ENCODE assay signal across 28 mouse cellular contexts in genomic region chr9:46033862-46034261, GRCm38 (mm10). TPM values are rescaled to one million over a fixed set of nuclear protein-coding genes. Genes with fewer than 3 reads are reported as not detected.
DNase-seq lines count a peak whose midpoint lies in the region; ATAC-seq and TF ChIP-seq lines count a peak whose summit lies in the region.
"Had no signal": no experiment of that assay in that cellular context is flagged by ENCODE, and none has a peak within 500 bp of the region (broad histone marks: within the 10 kb centered on the region; RNA-seq: fewer than 3 reads in every experiment).

No protein-coding gene starts in this region.

- H3K27ac ChIP-seq in liver, embryonic 15.5 days (replicated peaks) = 0 out of 2 replicates have a peak overlapping the region, but pooled peaks have one; percentile 6
- H3K27ac ChIP-seq in liver, embryonic 12.5 days = no peak overlapping the region
- H3K27ac ChIP-seq in embryonic fibroblast, embryonic 13.5 days (ENCODE audit: insufficient read depth, low read length) = peak overlapping the region; percentile 25; the same call in 1 of the 2 replicates
- H3K27ac ChIP-seq in midbrain, embryonic 14.5 days (replicated peaks; ENCODE audit: low read depth, low read length) = no peak overlapping the region
- H3K27ac ChIP-seq in kidney, embryonic 14.5 days (ENCODE audit: low read depth, low read length) = no peak overlapping the region
- H3K27ac ChIP-seq: embryonic facial prominence, embryonic 10.5 days; embryonic facial prominence, embryonic 15.5 days; forebrain, embryonic 13.5 days; left cerebral cortex, adult 2 months; limb, embryonic 13.5 days; liver, embryonic 13.5 days; midbrain, embryonic 13.5 days; stomach, embryonic 15.5 days had no signal

- H3K9ac ChIP-seq in liver, embryonic 15.5 days = no peak overlapping the region
- no peak overlapping the region for H3K9ac ChIP-seq in liver, embryonic 12.5 days
- H3K9ac ChIP-seq in midbrain, embryonic 14.5 days (replicated peaks; ENCODE audit: low read length) = no peak overlapping the region
- no peak overlapping the region for H3K9ac ChIP-seq in kidney, embryonic 14.5 days (ENCODE audit: low read depth, low read length)
- H3K9ac ChIP-seq: embryonic facial prominence, embryonic 15.5 days; forebrain, embryonic 13.5 days; limb, embryonic 13.5 days; liver, embryonic 13.5 days; lung, embryonic 14.5 days; midbrain, embryonic 13.5 days; stomach, embryonic 15.5 days had no signal

- peak; percentile 33 for DNase-seq in G1E (ENCODE audit: low spot score)
- DNase-seq in midbrain, embryonic 14.5 days = no peak
- DNase-seq in spleen, postnatal 4 days (ENCODE audit: low spot score in 2 of 2) = no peak
- DNase-seq: adrenal gland, adult 8-10 months; B cell, adult 2 months; cerebellum, adult 11-12 months; cerebellum, postnatal 14 days; heart, postnatal 14 days; kidney, adult 18-20 months; kidney, postnatal 36 days; liver, embryonic 13.5 days; lung, embryonic 14.5 days; lung, postnatal 14 days; thymus, postnatal 14 days had no signal

- H3K9me3 ChIP-seq in liver, embryonic 15.5 days (replicated peaks) = no peaks in the 10 kb centered on the region
- H3K9me3 ChIP-seq in liver, embryonic 12.5 days (replicated peaks) = no peaks in the 10 kb centered on the region
- H3K9me3 ChIP-seq in G1E (replicated peaks) = no peaks in the 10 kb centered on the region
- H3K9me3 ChIP-seq in megakaryocyte, embryonic 14.5 days = no peaks in the 10 kb centered on the region
- H3K9me3 ChIP-seq in midbrain, embryonic 14.5 days (ENCODE audit: control insufficient read depth, low read length) = no peaks in the 10 kb centered on the region
- H3K9me3 ChIP-seq in kidney, embryonic 14.5 days (ENCODE audit: control insufficient read depth, low read length) = no peaks in the 10 kb centered on the region
- H3K9me3 ChIP-seq: embryonic facial prominence, embryonic 10.5 days; embryonic facial prominence, embryonic 15.5 days; forebrain, embryonic 13.5 days; limb, embryonic 13.5 days; liver, embryonic 13.5 days; midbrain, embryonic 13.5 days; stomach, embryonic 15.5 days had no signal

- ATAC-seq in liver, embryonic 15.5 days (ENCODE audit: insufficient read depth) = no peak
- no peak for ATAC-seq in liver, embryonic 12.5 days
- peak; percentile 49 for ATAC-seq in G1E (ENCODE audit: extremely low read depth, insufficient number of reproducible peaks, low FRiP score, poor library complexity, severe bottlenecking)
- ATAC-seq in midbrain, embryonic 14.5 days (ENCODE audit: low FRiP score, low TSS enrichment) = no peak
- ATAC-seq in kidney, embryonic 14.5 days (ENCODE audit: low FRiP score, low TSS enrichment) = no peak
- ATAC-seq: forebrain, embryonic 13.5 days; hindbrain, embryonic 16.5 days; midbrain, embryonic 13.5 days had no signal

- H3K36me3 ChIP-seq in liver, embryonic 15.5 days (replicated peaks) = no peaks in the 10 kb centered on the region
- H3K36me3 ChIP-seq in liver, embryonic 12.5 days = 0 out of 2 replicates have a peak, but pooled peaks cover 5% of the 10 kb centered on the region
- H3K36me3 ChIP-seq in G1E (replicated peaks) = peaks cover 62% of the 10 kb centered on the region
- H3K36me3 ChIP-seq in megakaryocyte, embryonic 14.5 days (replicated peaks; ENCODE audit: low read length) = peaks cover 52% of the 10 kb centered on the region
- no peaks in the 10 kb centered on the region for H3K36me3 ChIP-seq in midbrain, embryonic 14.5 days (ENCODE audit: control insufficient read depth, insufficient read depth, low read length)
- H3K36me3 ChIP-seq in kidney, embryonic 14.5 days (ENCODE audit: control insufficient read depth, insufficient read depth, low read length) = no peaks in the 10 kb centered on the region
- H3K36me3 ChIP-seq: embryonic facial prominence, embryonic 10.5 days; embryonic facial prominence, embryonic 15.5 days; limb, embryonic 13.5 days; liver, embryonic 13.5 days; midbrain, embryonic 13.5 days; stomach, embryonic 15.5 days had no signal

- peaks cover 21% of the 10 kb centered on the region; the same call in 1 of the 2 replicates for H3K4me1 ChIP-seq in liver, embryonic 15.5 days (replicated peaks)
- peaks cover 40% of the 10 kb centered on the region for H3K4me1 ChIP-seq in liver, embryonic 12.5 days
- H3K4me1 ChIP-seq in G1E (ENCODE audit: insufficient read depth, low read depth, low read length) = peaks cover 33% of the 10 kb centered on the region
- peaks cover 27% of the 10 kb centered on the region for H3K4me1 ChIP-seq in embryonic fibroblast, embryonic 13.5 days (ENCODE audit: control insufficient read depth, insufficient read depth, low read length)
- H3K4me1 ChIP-seq in megakaryocyte, embryonic 14.5 days = peaks cover 82% of the 10 kb centered on the region
- H3K4me1 ChIP-seq in midbrain, embryonic 14.5 days (ENCODE audit: control insufficient read depth, insufficient read depth, low read length) = 0 out of 2 replicates have a peak, but pooled peaks cover 6% of the 10 kb centered on the region
- H3K4me1 ChIP-seq in kidney, embryonic 14.5 days (ENCODE audit: control insufficient read depth, insufficient read depth, low read length) = peaks cover 18% of the 10 kb centered on the region

- H3K27me3 ChIP-seq in liver, embryonic 15.5 days = no peaks in the 10 kb centered on the region
- no peaks in the 10 kb centered on the region for H3K27me3 ChIP-seq in liver, embryonic 12.5 days (replicated peaks)
- H3K27me3 ChIP-seq in G1E (ENCODE audit: insufficient read depth, low read length) = no peaks in the 10 kb centered on the region
- no peaks in the 10 kb centered on the region for H3K27me3 ChIP-seq in megakaryocyte, embryonic 14.5 days (replicated peaks)
- H3K27me3 ChIP-seq in midbrain, embryonic 14.5 days (ENCODE audit: control insufficient read depth, insufficient read depth, low read length) = no peaks in the 10 kb centered on the region
- no peaks in the 10 kb centered on the region for H3K27me3 ChIP-seq in kidney, embryonic 14.5 days (ENCODE audit: control insufficient read depth, insufficient read depth, low read length)
- H3K27me3 ChIP-seq: embryonic facial prominence, embryonic 15.5 days; forebrain, embryonic 13.5 days; limb, embryonic 13.5 days; liver, embryonic 13.5 days; midbrain, embryonic 13.5 days; stomach, embryonic 15.5 days had no signal

- H3K4me3 ChIP-seq in liver, embryonic 15.5 days (replicated peaks) = no peak overlapping the region
- H3K4me3 ChIP-seq in liver, embryonic 12.5 days = no peak overlapping the region
- no peak overlapping the region for H3K4me3 ChIP-seq in G1E (ENCODE audit: low read depth, low read length)
- no peak overlapping the region for H3K4me3 ChIP-seq in embryonic fibroblast, embryonic 13.5 days (ENCODE audit: insufficient read depth, low read length)
- peak overlapping the region; percentile 80 for H3K4me3 ChIP-seq in megakaryocyte, embryonic 14.5 days (replicated peaks)
- no peak overlapping the region for H3K4me3 ChIP-seq in midbrain, embryonic 14.5 days (replicated peaks; ENCODE audit: low read depth, low read length)
- no peak overlapping the region for H3K4me3 ChIP-seq in kidney, embryonic 14.5 days (ENCODE audit: low read length)
- H3K4me3 ChIP-seq: embryonic facial prominence, embryonic 10.5 days; embryonic facial prominence, embryonic 15.5 days; forebrain, embryonic 13.5 days; layer of hippocampus, adult 2 months; left cerebral cortex, adult 2 months; limb, embryonic 13.5 days; liver, embryonic 13.5 days; midbrain, embryonic 13.5 days; stomach, embryonic 15.5 days had no signal

- TF ChIP-seq CTCF in G1E (IDR thresholded peaks at IDR 0.05; ENCODE audit: low read depth, low read length) = no peak
- no peak for TF ChIP-seq CTCF in embryonic fibroblast, embryonic 13.5 days (IDR thresholded peaks at IDR 0.05; ENCODE audit: borderline replicate concordance, insufficient read depth, low read length)

- no peak overlapping the region for H3K4me2 ChIP-seq in liver, embryonic 15.5 days
- no peak overlapping the region for H3K4me2 ChIP-seq in liver, embryonic 12.5 days
- no peak overlapping the region for H3K4me2 ChIP-seq in midbrain, embryonic 14.5 days (ENCODE audit: low read length)
- H3K4me2 ChIP-seq in kidney, embryonic 14.5 days (replicated peaks; ENCODE audit: low read depth, low read length) = no peak overlapping the region
- H3K4me2 ChIP-seq: embryonic facial prominence, embryonic 15.5 days; forebrain, embryonic 13.5 days; limb, embryonic 13.5 days; liver, embryonic 13.5 days; lung, embryonic 14.5 days; midbrain, embryonic 13.5 days; stomach, embryonic 15.5 days had no signal

- no peak for TF ChIP-seq POLR2A in embryonic fibroblast, embryonic 13.5 days (IDR thresholded peaks at IDR 0.05; ENCODE audit: low read depth, low read length)

- WGBS in liver, embryonic 15.5 days (ENCODE audit: insufficient replicate concordance) = 34% methylated on average over 3 of the region's 3 CpGs
- WGBS in liver, embryonic 12.5 days (ENCODE audit: insufficient replicate concordance) = 42% methylated on average over 3 of the region's 3 CpGs
- 94% methylated on average over 3 of the region's 3 CpGs for WGBS in midbrain, embryonic 14.5 days
- WGBS in kidney, embryonic 14.5 days = 79% methylated on average over 3 of the region's 3 CpGs

RNA-seq across cellular contexts. Expression of gene Sik3, which starts 21.2 kb away (rescaled TPM):
- 3.2 and 3.4 TPM in 2 replicates for polyA plus RNA-seq in liver, embryonic 15.5 days (2015; fragmentation: Nextera tagmentation; extraction: Ambion mirVana)
- polyA plus RNA-seq in liver, embryonic 12.5 days (2016; fragmentation: Nextera tagmentation; extraction: Ambion mirVana) = 6.8 and 7.1 TPM in 2 replicates
- total RNA-seq in G1E (2014; fragmentation: Nextera tagmentation) (99.0 and 111 TPM in 2 replicates), G1E (2017) (30.1 and 30.5 TPM in 2 replicates)
- 41.8 and 49.1 TPM in 2 replicates for polyA plus RNA-seq in G1E (2012)
- polyA plus RNA-seq in embryonic fibroblast, embryonic 13.5 days (2011; ENCODE audit: insufficient read length, low read depth, missing spikeins) = 37.7 and 41.1 TPM in 2 replicates
- polyA plus RNA-seq in megakaryocyte, embryonic 14.5 days (2012; ENCODE audit: insufficient read depth, low replicate concordance) = 14.0 and 17.3 TPM in 2 replicates
- polyA plus RNA-seq in midbrain, embryonic 14.5 days (2014; fragmentation: Nextera tagmentation; extraction: Ambion mirVana) = 10.3 and 11.4 TPM in 2 replicates
- polyA plus RNA-seq in kidney, embryonic 14.5 days (2014; fragmentation: Nextera tagmentation; extraction: Ambion mirVana) = 10.1 and 11.2 TPM in 2 replicates

RNA-seq across cellular contexts. Expression of gene Pafah1b2, which starts 21.4 kb away (rescaled TPM):
- polyA plus RNA-seq in liver, embryonic 15.5 days (2015; fragmentation: Nextera tagmentation; extraction: Ambion mirVana) = 61.2 and 65.7 TPM in 2 replicates
- polyA plus RNA-seq in liver, embryonic 12.5 days (2016; fragmentation: Nextera tagmentation; extraction: Ambion mirVana) = 118 and 125 TPM in 2 replicates
- 61.1 and 65.5 TPM in 2 replicates for total RNA-seq in G1E (2014; fragmentation: Nextera tagmentation)
- 96.7 and 134 TPM in 2 replicates for total RNA-seq in G1E (2017)
- 126 and 154 TPM in 2 replicates for polyA plus RNA-seq in G1E (2012)
- polyA plus RNA-seq in embryonic fibroblast, embryonic 13.5 days (2011; ENCODE audit: insufficient read length, low read depth, missing spikeins) = 179 and 182 TPM in 2 replicates
- 17.5 and 72.4 TPM in 2 replicates for polyA plus RNA-seq in megakaryocyte, embryonic 14.5 days (2012; ENCODE audit: insufficient read depth, low replicate concordance)
- polyA plus RNA-seq in midbrain, embryonic 14.5 days (2014; fragmentation: Nextera tagmentation; extraction: Ambion mirVana) = 291 and 338 TPM in 2 replicates
- polyA plus RNA-seq in kidney, embryonic 14.5 days (2014; fragmentation: Nextera tagmentation; extraction: Ambion mirVana) = 125 and 177 TPM in 2 replicates

Comparison
In these comparisons a context has a peak if more than half of its experiments do, and no peak if none do; other contexts are left out.
1. H3K27ac ChIP-seq: peak in liver, embryonic 15.5 days (single experiment) and embryonic fibroblast, embryonic 13.5 days (single experiment); none in liver, embryonic 12.5 days (single experiment), midbrain, embryonic 14.5 days (single experiment) and kidney, embryonic 14.5 days (single experiment).